Mouse (Mus musculus): ENCODE measurements around the gene Slc35f6. TPM values are rescaled to one million over a fixed set of nuclear protein-coding genes. Genes with fewer than 3 reads are reported as not detected.

Slc35f6 gene
- polyA plus RNA-seq, 2 experiments: 10.1 to 10.2 TPM

DNA sequence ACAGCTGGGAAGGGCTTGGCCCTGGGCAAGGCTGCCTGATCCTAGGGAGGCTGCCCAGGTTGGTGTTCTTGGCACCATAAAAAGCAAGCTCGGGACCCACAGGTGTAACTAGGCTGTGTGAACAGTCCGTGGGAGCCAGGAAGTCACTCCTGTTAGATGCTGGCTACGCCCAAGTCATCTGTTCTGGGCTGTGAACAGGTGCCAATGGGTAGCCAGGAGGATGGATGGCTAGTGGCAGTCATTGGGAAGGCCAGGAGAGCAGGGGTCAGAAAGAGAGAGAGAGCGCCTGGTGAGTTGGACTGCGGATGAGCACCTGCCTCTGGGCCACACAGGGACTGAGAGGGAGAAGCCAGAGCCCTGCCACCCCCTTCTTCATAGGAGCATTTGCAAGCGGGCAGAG, 42.1 kb upstream of the Slc35f6 start:
- H3K4me1 ChIP-seq (replicated peaks; ENCODE audit: control insufficient read depth in 2 of 2, insufficient read depth in 2 of 2, low read length in 1 of 2): no peaks in the 10 kb centered on the region
- no peak overlapping the region for H3K4me3 ChIP-seq (ENCODE audit: insufficient read depth in 1 of 2, low read depth in 2 of 2, low read length in 2 of 2)
- no peaks in the 10 kb centered on the region for H3K27me3 ChIP-seq (ENCODE audit: control insufficient read depth, insufficient read depth, low read length)
- H3K9me3 ChIP-seq (ENCODE audit: control insufficient read depth, low read length): no peaks in the 10 kb centered on the region
- 53% methylated on average over 6 of the region's 6 CpGs for WGBS (ENCODE audit: insufficient replicate concordance)
- no peak for DNase-seq (ENCODE audit: low read depth in 3 of 3, low spot score in 3 of 3)
- TF ChIP-seq CTCF (IDR thresholded peaks at IDR 0.05; ENCODE audit: low read depth) (no peak), EP300 (IDR thresholded peaks at IDR 0.05; ENCODE audit: low read depth) (no peak)
- no peak overlapping the region for H3K4me2 ChIP-seq (ENCODE audit: low read depth)
- no peak for ATAC-seq (ENCODE audit: insufficient read depth)
- H3K36me3 ChIP-seq (replicated peaks; ENCODE audit: control insufficient read depth, insufficient read depth, low read depth): no peaks in the 10 kb centered on the region
- no peak overlapping the region for H3K27ac ChIP-seq
- H3K9ac ChIP-seq (replicated peaks): no peak overlapping the region

DNA sequence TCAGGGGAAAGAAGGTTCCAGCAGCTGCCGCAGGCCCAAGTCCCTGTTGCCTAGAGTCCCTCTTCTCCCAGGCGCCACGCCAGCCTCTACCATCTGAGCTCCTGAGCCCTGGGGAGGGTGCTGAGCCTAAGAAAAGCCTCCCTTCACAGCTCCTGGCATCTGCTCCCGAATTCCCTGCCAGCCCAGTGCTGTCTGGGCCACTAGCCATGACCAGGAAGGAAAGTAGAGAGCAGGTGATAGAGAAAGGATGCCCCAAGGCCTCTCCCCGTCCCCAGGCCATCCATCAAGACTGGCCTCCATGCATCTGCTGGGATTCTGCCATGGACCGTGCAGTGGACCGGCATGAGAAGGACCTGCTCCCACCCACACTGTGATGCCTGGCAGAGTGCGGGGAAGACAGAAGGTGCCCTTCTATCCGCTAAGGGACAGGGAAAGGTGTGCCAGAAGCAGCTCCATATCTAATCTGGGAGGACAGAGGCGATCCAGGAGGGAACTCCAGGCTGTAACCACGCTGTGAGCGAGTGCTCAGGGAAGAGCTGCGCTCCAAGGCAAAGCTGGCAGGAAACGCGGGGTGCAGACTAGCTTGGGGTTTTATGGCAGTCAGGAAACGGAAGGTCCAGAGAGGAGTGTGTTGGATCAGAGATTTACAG, 41.2 kb upstream of the Slc35f6 start:
- TF ChIP-seq EP300 (IDR thresholded peaks at IDR 0.05; ENCODE audit: low read depth): no peak
- TF ChIP-seq CTCF (IDR thresholded peaks at IDR 0.05; ENCODE audit: low read depth): no peak
- H3K4me2 ChIP-seq (ENCODE audit: low read depth): no peak overlapping the region
- H3K27ac ChIP-seq: no peak overlapping the region
- ATAC-seq (ENCODE audit: insufficient read depth) (no peak), DNase-seq (ENCODE audit: low read depth in 3 of 3, low spot score in 3 of 3) (no peak)
- H3K4me3 ChIP-seq (ENCODE audit: insufficient read depth in 1 of 2, low read depth in 2 of 2, low read length in 2 of 2): no peak overlapping the region
- H3K27me3 ChIP-seq (ENCODE audit: control insufficient read depth, insufficient read depth, low read length): no peaks in the 10 kb centered on the region
- H3K9me3 ChIP-seq (ENCODE audit: control insufficient read depth, low read length): no peaks in the 10 kb centered on the region
- WGBS (ENCODE audit: insufficient replicate concordance): 42% methylated on average over 16 of the region's 16 CpGs
- H3K9ac ChIP-seq (replicated peaks): no peak overlapping the region
- no peaks in the 10 kb centered on the region for H3K36me3 ChIP-seq (replicated peaks; ENCODE audit: control insufficient read depth, insufficient read depth, low read depth)
- no peaks in the 10 kb centered on the region for H3K4me1 ChIP-seq (replicated peaks; ENCODE audit: control insufficient read depth in 2 of 2, insufficient read depth in 2 of 2, low read length in 1 of 2)

DNA sequence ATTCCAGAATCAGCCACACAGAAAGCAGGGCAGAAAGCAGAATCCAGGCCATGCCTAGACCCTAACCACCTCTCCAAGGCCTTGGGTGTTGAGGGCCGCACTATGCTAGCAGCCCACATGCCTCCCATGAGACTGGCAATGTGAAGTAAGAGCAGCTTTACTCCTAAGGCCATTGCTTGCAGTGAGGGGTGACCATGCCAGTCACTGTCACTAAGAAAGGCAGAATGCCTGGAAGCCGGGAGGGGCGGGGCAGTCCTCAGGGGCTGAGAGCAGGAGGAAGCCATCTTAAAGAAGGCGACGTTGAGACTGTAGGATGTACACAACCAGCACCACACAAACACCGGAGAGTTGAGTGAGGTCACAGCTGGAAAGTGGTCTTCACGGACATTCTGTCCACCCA, 38.6 kb upstream of the Slc35f6 start:
- Histone ChIP-seq H3K27ac (no peak overlapping the region), H3K4me2 (ENCODE audit: low read depth) (no peak overlapping the region), H3K36me3 (replicated peaks; ENCODE audit: control insufficient read depth, insufficient read depth, low read depth) (no peaks in the 10 kb centered on the region), H3K9ac (replicated peaks) (no peak overlapping the region), H3K4me3 (ENCODE audit: insufficient read depth in 1 of 2, low read depth in 2 of 2, low read length in 2 of 2) (no peak overlapping the region), H3K27me3 (ENCODE audit: control insufficient read depth, insufficient read depth, low read length) (no peaks in the 10 kb centered on the region), H3K9me3 (ENCODE audit: control insufficient read depth, low read length) (no peaks in the 10 kb centered on the region), H3K4me1 (replicated peaks; ENCODE audit: control insufficient read depth in 2 of 2, insufficient read depth in 2 of 2, low read length in 1 of 2) (peaks cover 0 to 4% of the 10 kb centered on the region in 2 experiments; a peak in 2 of 4 replicates)
- no peak for ATAC-seq (ENCODE audit: insufficient read depth)
- no peak for DNase-seq (ENCODE audit: low read depth in 3 of 3, low spot score in 3 of 3)
- TF ChIP-seq CTCF (IDR thresholded peaks at IDR 0.05; ENCODE audit: low read depth): no peak
- no peak for TF ChIP-seq EP300 (IDR thresholded peaks at IDR 0.05; ENCODE audit: low read depth)
- WGBS (ENCODE audit: insufficient replicate concordance): 69% methylated on average over 7 of the region's 7 CpGs

- no peaks in the 10 kb centered on the region for H3K27me3 ChIP-seq (ENCODE audit: control insufficient read depth, insufficient read depth, low read length)
- no peak overlapping the region for H3K4me3 ChIP-seq (ENCODE audit: insufficient read depth in 1 of 2, low read depth in 2 of 2, low read length in 2 of 2)
- ATAC-seq (ENCODE audit: insufficient read depth): no peak
- DNase-seq (ENCODE audit: low read depth in 3 of 3, low spot score in 3 of 3): no peak
- peaks cover 0 to 5% of the 10 kb centered on the region in 2 experiments; a peak in 2 of 4 replicates for H3K4me1 ChIP-seq (replicated peaks; ENCODE audit: control insufficient read depth in 2 of 2, insufficient read depth in 2 of 2, low read length in 1 of 2)
- no peaks in the 10 kb centered on the region for H3K36me3 ChIP-seq (replicated peaks; ENCODE audit: control insufficient read depth, insufficient read depth, low read depth)
- no peaks in the 10 kb centered on the region for H3K9me3 ChIP-seq (ENCODE audit: control insufficient read depth, low read length)
- no peak overlapping the region for H3K9ac ChIP-seq (replicated peaks)
- H3K27ac ChIP-seq: no peak overlapping the region
- WGBS (ENCODE audit: insufficient replicate concordance): 49% methylated on average over 8 of the region's 8 CpGs
- no peak overlapping the region for H3K4me2 ChIP-seq (ENCODE audit: low read depth)
- TF ChIP-seq EP300 (IDR thresholded peaks at IDR 0.05; ENCODE audit: low read depth) (no peak), CTCF (IDR thresholded peaks at IDR 0.05; ENCODE audit: low read depth) (no peak)
Observed at GRCm38 (mm10) chr5:30609918-30610645, 37.7 kb upstream of the Slc35f6 start.

GRCm38 (mm10) chr5:30611091-30611490, 36.6 kb upstream of the Slc35f6 start:
- Histone ChIP-seq H3K9ac (replicated peaks) (no peak overlapping the region), H3K27me3 (ENCODE audit: control insufficient read depth, insufficient read depth, low read length) (no peaks in the 10 kb centered on the region), H3K9me3 (ENCODE audit: control insufficient read depth, low read length) (no peaks in the 10 kb centered on the region), H3K36me3 (replicated peaks; ENCODE audit: control insufficient read depth, insufficient read depth, low read depth) (no peaks in the 10 kb centered on the region), H3K27ac (no peak overlapping the region), H3K4me3 (ENCODE audit: insufficient read depth in 1 of 2, low read depth in 2 of 2, low read length in 2 of 2) (no peak overlapping the region), H3K4me1 (replicated peaks; ENCODE audit: control insufficient read depth in 2 of 2, insufficient read depth in 2 of 2, low read length in 1 of 2) (peaks cover 0 to 7% of the 10 kb centered on the region in 2 experiments; a peak in 2 of 4 replicates), H3K4me2 (ENCODE audit: low read depth) (no peak overlapping the region)
- no peak for ATAC-seq (ENCODE audit: insufficient read depth)
- WGBS (ENCODE audit: insufficient replicate concordance): 48% methylated on average over 1 of the region's 1 CpGs
- no peak for TF ChIP-seq EP300 (IDR thresholded peaks at IDR 0.05; ENCODE audit: low read depth)
- TF ChIP-seq CTCF (IDR thresholded peaks at IDR 0.05; ENCODE audit: low read depth): no peak
- DNase-seq (ENCODE audit: low read depth in 3 of 3, low spot score in 3 of 3): no peak

Data from liver, embryonic 14.5 days (tissue).